Mouse (Mus musculus) spleen, postnatal 4 days (tissue): ENCODE data around the gene S1pr5.
"Not testable (repeated sequence)": the region's sequence is repeated elsewhere in the genome, so short reads cannot be mapped to it uniquely, and the experiment has no call there.

ENCODE experiments used
- DNase-seq, 2 experiments: peaks; one replicate each; pipeline ENCODE4 v3.0.0; 2022; ENCODE audit warnings: low spot score in 2 of 2

S1pr5 gene

GRCm38 (mm10) chr9:21208626-21209025 lies 39.6 kb downstream of the S1pr5 start:
- no peak for DNase-seq

- DNase-seq, result no peak
These were observed 41.4 kb downstream of the S1pr5 start for GRCm38 (mm10) chr9:21206848-21207247.

GRCm38 (mm10) chr9:21204528-21205272 lies 43.5 kb downstream of the S1pr5 start:
- DNase-seq, result no peak

GRCm38 (mm10) chr9:21204156-21204527 lies 44.1 kb downstream of the S1pr5 start:
- DNase-seq, result no peak

GRCm38 (mm10) chr9:21198960-21199359 lies 49.3 kb downstream of the S1pr5 start:
- DNase-seq, result no peak

- no peak for DNase-seq
These were observed 50.3 kb downstream of the S1pr5 start for GRCm38 (mm10) chr9:21197981-21198380.

GRCm38 (mm10) chr9:21196521-21197433 lies 51.5 kb downstream of the S1pr5 start:
- no peak for DNase-seq

- DNase-seq, result not testable (repeated sequence)
These were observed 52.3 kb downstream of the S1pr5 start for GRCm38 (mm10) chr9:21195736-21196505.

- DNase-seq, result peak in 1 of 2 experiments; percentile 63
These were observed 53.3 kb downstream of the S1pr5 start for GRCm38 (mm10) chr9:21194787-21195493.

- DNase-seq, result no peak
These were observed 54.5 kb downstream of the S1pr5 start for GRCm38 (mm10) chr9:21193786-21194185.
